Mouse (Mus musculus) NIH3T3 (cell line): Measurements from ENCODE around the gene Arhgef16.

Experiments
- DNase-seq: peaks from one replicate; pipeline ENCODE4 v3.0.0-alpha.2; 2012; ENCODE audit warnings: low read depth

Arhgef16 gene

DNA sequence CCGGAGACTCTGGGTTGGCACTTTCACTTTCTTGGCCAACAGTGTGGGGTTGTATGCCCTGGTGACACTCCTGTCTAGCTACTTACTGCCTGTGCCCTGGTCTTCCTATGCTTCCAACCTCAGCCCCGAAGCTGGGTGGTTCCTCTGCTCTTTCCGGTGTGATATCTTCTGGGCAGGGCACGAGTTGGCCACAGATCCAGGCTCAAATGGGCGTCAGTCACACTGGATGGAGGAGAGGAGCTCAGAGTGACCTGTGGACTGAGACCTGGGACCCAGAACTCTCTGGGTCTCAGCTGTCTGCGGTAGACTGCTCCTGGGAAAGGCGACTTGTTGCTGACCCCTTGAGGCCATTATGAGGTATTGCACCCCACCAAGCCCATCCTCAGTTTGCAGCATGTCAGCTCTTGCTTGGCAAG lies at the start of gene Arhgef16:
Gene Arhgef16 (minus strand): TSS at position 211 of the 416 bp plus-strand sequence.
- DNase-seq = peak; percentile 65

DNA sequence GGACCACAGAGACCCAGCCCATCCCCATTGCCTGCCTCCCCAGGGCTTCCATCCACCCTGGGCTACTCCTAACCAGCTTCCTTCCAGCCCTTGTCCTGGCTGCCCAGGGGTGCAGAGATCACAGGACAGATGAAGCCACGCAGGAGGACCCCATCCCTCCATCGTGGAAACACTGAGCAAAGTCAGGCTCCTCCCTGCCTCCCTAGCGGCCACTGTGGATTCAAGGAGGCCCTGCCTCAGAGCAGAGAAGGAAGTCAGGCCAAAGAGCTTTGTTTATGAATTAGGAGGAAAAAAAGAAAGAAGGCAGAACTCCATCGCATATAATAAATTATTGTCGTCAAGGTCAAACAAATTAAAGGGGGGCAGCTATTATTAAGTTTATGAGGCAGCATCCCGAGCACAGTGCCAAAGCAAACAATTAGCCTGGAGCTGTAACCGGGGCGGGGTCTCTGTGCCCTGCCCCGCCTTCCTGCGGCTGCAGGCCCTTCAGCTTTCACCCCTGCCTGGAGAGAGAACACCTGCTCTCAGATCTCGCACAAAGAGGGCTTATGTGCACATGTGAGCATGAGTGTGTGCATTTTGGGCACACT lies 46.8 kb upstream of the Arhgef16 start:
- no peak for DNase-seq

DNA sequence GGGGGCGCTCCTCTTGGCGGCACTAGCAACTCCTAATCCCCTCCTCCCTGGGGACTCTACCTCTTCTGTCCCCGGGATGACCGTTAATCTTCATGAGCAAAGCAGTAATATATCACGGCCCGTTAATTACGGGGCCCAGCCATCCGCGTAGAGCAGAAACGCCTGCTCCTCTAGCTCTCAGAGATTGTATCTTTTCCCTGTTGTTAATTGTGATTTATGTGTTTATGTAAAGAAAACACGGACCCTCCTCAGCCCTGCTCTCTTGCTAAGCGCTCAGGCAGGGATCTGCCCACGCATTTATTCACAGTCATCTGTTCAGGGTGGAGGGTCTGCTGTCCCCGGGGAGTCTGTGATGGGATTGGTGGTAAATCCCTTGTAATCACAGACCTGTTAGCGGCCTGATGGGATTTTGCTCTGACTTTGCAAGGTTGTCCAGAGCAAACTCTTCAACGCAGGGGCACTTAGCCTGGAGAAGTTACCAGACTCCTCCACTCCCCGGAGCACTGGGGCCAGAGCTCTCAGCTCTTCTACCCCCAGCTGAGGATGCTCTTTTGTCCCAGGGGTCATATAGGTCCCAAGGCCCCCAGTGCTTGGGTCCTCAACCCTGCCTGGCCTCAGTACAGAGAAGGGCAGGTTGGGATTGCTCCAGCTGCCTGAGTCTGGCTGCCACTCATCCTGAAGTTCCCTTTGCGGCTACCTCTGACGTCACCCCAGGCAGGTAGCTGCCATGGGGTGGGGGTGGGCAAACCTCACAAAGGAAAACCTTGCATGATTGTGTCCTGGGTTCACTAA lies 45.5 kb upstream of the Arhgef16 start:
- DNase-seq = no peak

DNA sequence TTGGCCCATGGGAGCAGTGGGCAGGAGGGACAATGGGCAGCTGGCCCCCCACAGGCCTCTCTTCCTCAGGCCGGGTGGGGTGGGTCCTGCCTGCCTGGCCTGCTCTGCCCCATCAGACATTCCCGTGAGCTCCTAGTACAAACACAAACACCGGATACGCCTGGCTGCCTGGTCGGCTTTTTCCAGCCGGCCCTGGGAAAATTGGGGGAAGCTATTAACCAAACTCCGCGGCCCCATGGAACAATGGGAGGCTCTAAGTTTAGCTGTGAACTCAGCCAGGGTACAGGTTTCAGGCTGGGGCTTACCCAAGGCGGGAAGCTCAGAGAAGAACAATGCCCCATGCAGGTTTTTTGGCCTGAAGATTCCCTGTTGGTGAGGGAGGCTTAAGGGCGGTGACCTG lies 35.2 kb upstream of the Arhgef16 start:
- DNase-seq = no peak

DNA sequence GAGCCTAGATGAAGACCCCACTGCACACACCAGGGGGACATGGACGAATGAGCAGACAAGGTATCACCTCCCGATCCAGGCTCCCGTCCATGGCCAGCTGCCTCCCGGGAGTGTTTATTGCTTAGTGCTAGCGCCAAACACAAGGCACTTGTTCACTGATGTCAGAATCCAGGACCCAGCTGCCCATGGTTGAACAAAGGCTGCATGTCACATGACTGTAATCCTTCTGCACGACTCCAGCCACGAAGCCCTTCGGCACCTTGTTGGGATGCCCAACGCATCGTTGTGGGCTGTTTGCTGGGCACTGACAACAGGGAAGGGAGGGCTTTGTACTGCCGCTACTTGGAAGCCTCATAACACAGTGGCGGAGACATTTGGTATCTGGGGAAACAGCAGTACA lies 34.3 kb upstream of the Arhgef16 start, which contains the start of gene B230104I21Rik:
Gene B230104I21Rik (plus strand): TSS at position 367 of the 400 bp plus-strand sequence.
- no peak for DNase-seq

GRCm38 (mm10) chr4:154334699-154335402 lies 33.4 kb upstream of the Arhgef16 start:
- DNase-seq = no peak

DNA sequence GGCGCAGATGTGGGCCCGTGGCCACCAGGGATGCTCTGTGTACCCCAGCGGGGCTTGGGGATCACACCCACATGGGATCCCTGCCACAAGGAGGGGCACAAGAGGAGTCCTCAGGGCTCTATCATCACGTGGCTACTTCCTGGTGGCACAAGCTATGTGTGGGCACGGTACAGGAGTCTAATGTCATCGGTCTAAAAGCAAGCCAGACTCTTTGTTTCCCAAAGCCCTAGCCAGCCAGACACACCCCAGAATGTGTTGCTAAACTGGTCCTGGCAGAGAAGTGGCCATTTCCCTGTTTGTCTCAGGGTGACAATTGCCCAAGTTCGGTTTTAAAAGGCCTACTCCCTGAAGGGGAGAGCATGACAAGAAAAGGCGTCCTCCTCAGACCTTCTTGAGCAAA lies 31.8 kb upstream of the Arhgef16 start:
- no peak for DNase-seq

GRCm38 (mm10) chr4:154331271-154331670 lies 29.8 kb upstream of the Arhgef16 start:
- no peak for DNase-seq

GRCm38 (mm10) chr4:154330001-154330400 lies 28.5 kb upstream of the Arhgef16 start:
- no peak for DNase-seq

DNA sequence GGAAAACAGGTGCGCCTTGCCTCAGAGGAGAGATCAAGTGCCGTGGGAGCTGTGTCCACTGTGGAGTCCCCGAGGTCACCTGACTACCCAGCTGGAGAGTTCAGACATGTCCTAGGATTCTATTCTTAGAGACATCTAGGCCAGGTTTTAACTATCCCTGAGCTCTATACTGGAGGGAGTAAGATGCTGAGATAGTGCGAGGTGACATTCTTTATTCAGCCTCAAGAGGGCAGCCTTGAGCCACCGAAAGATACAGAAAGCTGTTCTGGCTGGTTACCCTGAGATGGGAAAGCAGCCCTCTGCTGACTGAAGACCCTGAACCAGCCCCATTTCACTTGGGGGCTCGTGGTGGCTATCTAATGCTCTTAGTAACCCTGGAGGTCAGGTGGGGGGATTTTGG lies 27.4 kb upstream of the Arhgef16 start:
- peak; percentile 80 for DNase-seq

- no peak for DNase-seq
These were observed 27.0 kb upstream of the Arhgef16 start for GRCm38 (mm10) chr4:154328431-154328830.

GRCm38 (mm10) chr4:154325410-154325809 lies 23.9 kb upstream of the Arhgef16 start:
- no peak for DNase-seq

GRCm38 (mm10) chr4:154313622-154313967 lies 12.1 kb upstream of the Arhgef16 start:
- no peak for DNase-seq

GRCm38 (mm10) chr4:154312935-154313621 lies 11.6 kb upstream of the Arhgef16 start:
- no peak for DNase-seq

GRCm38 (mm10) chr4:154312143-154312812 lies 10.8 kb upstream of the Arhgef16 start:
- DNase-seq = no peak

DNA sequence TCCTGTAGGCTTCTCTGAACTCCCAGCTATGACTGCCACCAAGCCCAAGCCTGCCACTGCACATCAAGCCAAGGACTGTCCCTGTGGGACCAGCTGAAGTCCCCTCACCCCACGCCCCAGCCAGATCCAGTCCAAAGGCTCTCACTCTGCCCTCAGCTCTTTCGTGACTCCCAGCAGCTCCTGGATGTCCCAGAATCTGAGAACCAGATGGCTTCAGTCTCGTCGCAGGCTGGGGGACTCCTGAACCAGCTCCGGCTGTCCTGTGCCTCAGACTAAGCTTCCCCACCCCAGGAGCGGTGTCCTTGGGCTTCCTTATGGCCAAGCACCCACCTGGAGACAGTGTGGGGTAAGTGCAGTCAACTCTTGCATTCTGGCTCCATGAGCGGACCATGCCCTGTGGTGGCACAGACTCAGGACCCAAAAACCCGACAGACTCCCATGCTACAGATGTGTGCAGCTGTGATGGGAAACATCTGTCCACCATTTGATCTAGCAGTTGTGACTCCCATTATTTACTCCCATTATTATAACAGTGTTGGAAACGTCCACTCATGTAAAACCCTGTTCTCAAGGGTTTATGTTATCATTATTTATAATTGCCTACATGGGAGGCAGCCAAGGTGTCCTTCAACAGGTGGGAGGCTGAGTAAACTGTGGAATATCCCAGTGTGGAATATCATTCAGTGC lies 9.2 kb upstream of the Arhgef16 start:
- no peak for DNase-seq

DNA sequence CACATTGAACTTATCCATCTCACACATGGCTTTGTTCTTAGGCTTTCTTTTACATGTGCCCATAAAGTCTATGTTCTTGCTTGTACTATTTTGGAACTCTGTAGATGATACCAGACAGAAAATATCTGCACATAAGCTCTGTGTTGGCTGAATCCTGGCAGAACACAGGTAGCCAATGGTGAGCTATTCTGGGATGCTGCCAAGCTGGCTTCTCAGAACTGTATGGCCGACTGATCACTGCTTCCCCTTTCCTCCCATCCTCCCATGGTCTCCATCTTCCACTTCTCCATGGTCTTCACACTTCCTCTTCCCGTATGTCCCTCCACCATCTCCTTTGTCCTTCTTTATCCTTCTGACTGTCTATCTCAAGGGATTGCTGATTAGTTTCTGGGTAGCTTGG lies 7.7 kb upstream of the Arhgef16 start:
- DNase-seq = no peak

- no peak for DNase-seq
These were observed 1.8 kb downstream of the Arhgef16 start for GRCm38 (mm10) chr4:154299541-154300271.

GRCm38 (mm10) chr4:154297761-154298160 lies 3.7 kb downstream of the Arhgef16 start:
- no peak for DNase-seq

DNA sequence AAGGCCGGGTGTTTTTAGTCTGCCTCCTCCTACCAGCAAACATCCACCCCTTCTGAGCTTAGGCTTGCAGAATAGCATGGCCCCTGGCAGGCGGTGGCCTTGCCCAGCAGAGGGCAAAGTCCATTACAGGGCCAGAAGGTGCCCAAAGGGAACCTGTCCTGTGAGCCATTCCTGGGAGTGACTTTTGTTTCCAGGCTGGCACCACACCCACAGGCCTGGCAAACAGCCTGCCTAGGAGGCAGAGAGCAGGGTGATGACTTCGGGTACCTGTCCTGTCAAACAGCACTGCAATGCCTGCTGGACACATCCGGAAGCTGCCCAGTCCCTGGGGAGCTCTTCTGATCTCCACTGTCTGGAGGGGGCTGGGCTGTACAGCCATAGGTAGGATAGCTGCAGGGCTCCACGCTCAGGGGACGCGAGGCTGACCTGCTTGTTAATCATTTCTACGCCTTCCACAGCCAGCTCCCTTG lies 7.2 kb downstream of the Arhgef16 start:
- DNase-seq = no peak
